Mouse (Mus musculus) intestine, postnatal 0 days (tissue): ENCODE measurements at regions not wholly inside any gene's neighbourhood (a gene's known extent, or its start where the extent isn't known, plus 50 kb on each side); places are given as distances from the start of the nearest gene placed in this dataset.
A peak's percentile ranks its signal among the peaks of the same experiment; 100 is the strongest.

Source experiments
- ATAC-seq: fragments of 200-750 bp; cut with Nextera tagmentation; 2 replicates; pipeline ENCODE4 v1.8.0; 2017; ENCODE audit warnings: mild to moderate bottlenecking, moderate TSS enrichment, moderate library complexity
- H3K27ac ChIP-seq: fragments of 300-500 bp; sonication (generic); 2 replicates; pipeline ENCODE4 v1.5.1; 2014; ENCODE audit warnings: mild to moderate bottlenecking, low read depth, low read length, moderate library complexity
- H3K27me3 ChIP-seq: fragments of 300-500 bp; sonication (generic); replicated peaks from 2 replicates; pipeline ENCODE4 v1.6.1; 2014; ENCODE audit warnings: low read length, mixed read lengths; ENCODE audit not compliant: control insufficient read depth, insufficient read depth
- H3K36me3 ChIP-seq: fragments of 300-500 bp; sonication (generic); 2 replicates; pipeline ENCODE4 v1.6.1; 2014; ENCODE audit warnings: mild to moderate bottlenecking, moderate library complexity; ENCODE audit not compliant: control insufficient read depth, insufficient read depth
- H3K4me1 ChIP-seq: fragments of 300-500 bp; sonication (generic); replicated peaks from 2 replicates; pipeline ENCODE4 v1.6.1; 2014; ENCODE audit warnings: antibody characterized with exemption, low read length, mixed read lengths; ENCODE audit not compliant: control insufficient read depth, insufficient read depth
- H3K4me2 ChIP-seq: fragments of 300-500 bp; sonication (generic); replicated peaks from 2 replicates; pipeline ENCODE4 v1.6.1; 2014; ENCODE audit warnings: low read depth, mild to moderate bottlenecking, moderate library complexity
- H3K4me3 ChIP-seq: fragments of 300-500 bp; sonication (generic); 2 replicates; pipeline ENCODE4 v1.5.1; 2014; ENCODE audit warnings: low read depth, low read length
- H3K9ac ChIP-seq: fragments of 300-500 bp; sonication (generic); 2 replicates; pipeline ENCODE4 v1.6.1; 2014; ENCODE audit warnings: mild to moderate bottlenecking, low read depth, low read length
- H3K9me3 ChIP-seq: fragments of 300-500 bp; sonication (generic); 2 replicates; pipeline ENCODE4 v1.6.1; 2016; ENCODE audit warnings: mixed run types; ENCODE audit not compliant: control insufficient read depth
- CTCF ChIP-seq: sonication (generic); IDR thresholded peaks from 2 replicates; pipeline ENCODE4 v1.5.1; 2016; ENCODE audit warnings: low read depth, mild to moderate bottlenecking, control low read depth, antibody characterized with exemption, moderate library complexity
- WGBS: fragments of 180-500 bp; shearing (Covaris S2); extraction: QIAGEN DNeasy Blood & Tissue Kit; methylation state at CpG from one replicate; pipeline ENCODE4 v1.1.7; 2014; 5-methylcytosine and 5-hydroxymethylcytosine counted together

DNA sequence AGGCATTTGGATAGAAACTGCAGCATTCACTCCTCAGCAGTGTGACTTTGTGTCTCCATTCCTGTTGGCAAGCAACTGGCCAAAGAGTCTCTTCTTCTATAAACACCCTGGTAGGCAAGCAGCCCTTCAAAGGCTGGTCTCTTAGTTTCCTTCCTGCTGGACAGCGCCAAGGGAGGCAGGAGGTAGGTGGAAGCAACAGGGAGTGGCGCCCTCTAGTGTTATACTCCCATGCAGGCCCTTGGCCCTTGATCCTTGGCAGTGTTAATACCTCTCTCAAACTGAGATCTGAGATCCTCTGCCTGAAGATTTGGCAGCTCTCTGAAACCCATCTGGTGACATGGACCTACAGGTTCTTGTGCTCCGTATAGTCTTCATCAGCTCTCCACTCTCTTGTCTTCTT is 51.3 kb upstream of the Opcml start:
- peak; percentile 59 for TF ChIP-seq CTCF
- Histone ChIP-seq H3K9me3 (no peaks in the 10 kb centered on the region), H3K4me3 (no peak overlapping the region), H3K36me3 (no peaks in the 10 kb centered on the region), H3K4me2 (no peak overlapping the region), H3K27ac (no peak overlapping the region), H3K9ac (no peak overlapping the region), H3K4me1 (no peaks in the 10 kb centered on the region), H3K27me3 (no peaks in the 10 kb centered on the region)
- 22% methylated on average over 3 of the region's 3 CpGs for WGBS
- ATAC-seq = no peak
